Mouse (Mus musculus): ENCODE data around the gene Pramef17.
"Not testable (repeated sequence)": the region's sequence is repeated elsewhere in the genome, so short reads cannot be mapped to it uniquely, and the experiment has no call there.

Gene Pramef17

DNA sequence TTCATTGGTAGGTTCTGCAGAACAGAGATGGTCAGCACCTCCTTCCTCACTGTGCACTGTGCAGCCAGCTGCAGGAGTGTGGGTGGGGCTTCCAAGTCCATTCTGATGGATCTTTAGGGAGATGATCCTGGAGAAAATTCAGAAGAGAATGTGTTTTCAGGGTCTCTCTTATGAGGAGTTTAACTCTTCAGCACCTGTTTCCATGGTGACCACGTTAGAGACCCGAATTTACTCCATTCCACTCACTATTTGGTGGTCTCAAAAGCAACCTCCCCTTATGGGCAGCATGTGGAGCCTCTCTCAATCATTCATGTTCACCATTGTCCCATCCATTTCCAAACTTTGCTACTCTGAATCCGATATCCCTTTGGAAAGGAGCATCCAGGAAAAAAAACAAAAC, at the start of gene Pramef17:
Pramef17 (minus strand) TSS at position 101 of the 400 bp plus-strand sequence.
- in situ Hi-C loops (cut with MboI) = not testable (repeated sequence)

GRCm38 (mm10) chr4:143988126-143988525, 6.0 kb downstream of the Pramef17 start:
- in situ Hi-C loops (cut with MboI) = not testable (repeated sequence)

DNA sequence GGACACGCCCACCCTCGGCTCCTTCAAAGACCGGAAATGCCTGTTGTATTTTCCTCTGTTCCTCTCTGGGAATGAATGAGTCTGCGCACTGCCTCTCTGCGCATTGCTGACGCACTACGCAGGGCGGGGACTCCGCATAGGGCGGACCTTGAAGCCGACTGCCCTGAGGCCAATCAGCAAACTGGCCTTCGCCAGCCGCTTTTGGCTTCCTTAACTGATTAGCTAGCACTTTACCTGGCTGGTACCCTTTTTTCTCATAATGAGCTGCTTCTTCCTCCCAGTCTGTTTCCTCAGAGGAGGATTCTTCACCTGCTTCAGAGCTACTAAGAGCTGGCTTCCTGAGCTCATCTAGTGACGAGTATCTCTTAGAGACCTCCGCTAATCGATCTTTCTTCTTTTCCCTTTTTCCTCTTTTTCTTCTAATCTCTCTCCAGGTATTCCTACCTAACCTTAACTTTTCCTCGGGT, 6.7 kb downstream of the Pramef17 start:
- in situ Hi-C loops (cut with MboI) = not testable (repeated sequence)

GRCm38 (mm10) chr4:143985733-143986132, 8.4 kb downstream of the Pramef17 start:
- in situ Hi-C loops (cut with MboI) = not testable (repeated sequence)

- in situ Hi-C loops (cut with MboI) = not testable (repeated sequence)
These were observed 9.0 kb downstream of the Pramef17 start for GRCm38 (mm10) chr4:143985165-143985564.

- in situ Hi-C loops (cut with MboI) = not testable (repeated sequence)
These were observed 10.7 kb downstream of the Pramef17 start for GRCm38 (mm10) chr4:143983446-143983845.

DNA sequence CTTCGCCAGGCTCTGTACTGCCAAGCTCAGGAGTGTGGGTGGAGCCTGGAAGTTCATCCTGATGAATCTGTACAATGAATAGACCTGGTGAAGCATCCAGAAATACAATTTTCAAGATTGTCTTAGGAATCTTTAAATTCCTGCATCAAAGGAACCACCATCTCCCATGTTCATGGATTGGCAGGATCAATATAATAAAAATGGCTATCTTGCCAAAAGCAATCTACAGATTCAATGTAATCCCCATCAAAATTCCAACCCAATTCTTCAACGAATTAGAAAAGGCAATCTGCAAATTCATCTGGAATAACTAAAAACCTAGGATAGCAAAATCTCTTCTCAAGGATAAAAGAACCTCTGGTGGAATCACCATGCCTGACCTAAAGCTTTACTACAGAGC, 27.3 kb downstream of the Pramef17 start, which contains the start of gene Gm13101:
Gm13101 (minus strand) TSS at position 101 of the 400 bp plus-strand sequence.
- in situ Hi-C loops (cut with MboI) = not testable (repeated sequence)

DNA sequence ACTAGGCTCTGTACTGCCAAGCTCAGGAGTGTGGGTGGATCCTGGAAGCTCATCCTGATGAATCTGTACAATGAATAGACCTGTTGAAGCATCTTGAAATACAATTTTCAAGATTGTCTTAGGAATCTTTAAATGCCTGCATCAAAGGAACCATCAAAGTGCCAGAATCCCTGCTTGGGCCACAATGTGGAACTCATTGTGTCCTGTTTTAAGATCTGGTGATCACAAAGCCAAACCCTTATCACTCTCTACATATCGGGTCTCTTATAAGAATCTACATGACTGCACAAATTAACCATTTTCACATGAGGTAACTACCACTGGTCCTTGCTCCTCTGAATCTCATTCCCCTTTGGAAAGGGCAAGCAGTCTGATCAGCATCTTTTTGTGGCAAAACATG, 43.3 kb downstream of the Pramef17 start, which contains the start of gene Pramef25:
Pramef25 (minus strand) TSS at position 101 of the 400 bp plus-strand sequence.
- in situ Hi-C loops (cut with MboI) = not testable (repeated sequence)

Measured in mature B cell (primary cell).